ENCODE assay signal across 9 mouse cellular contexts in the genomic region with DNA sequence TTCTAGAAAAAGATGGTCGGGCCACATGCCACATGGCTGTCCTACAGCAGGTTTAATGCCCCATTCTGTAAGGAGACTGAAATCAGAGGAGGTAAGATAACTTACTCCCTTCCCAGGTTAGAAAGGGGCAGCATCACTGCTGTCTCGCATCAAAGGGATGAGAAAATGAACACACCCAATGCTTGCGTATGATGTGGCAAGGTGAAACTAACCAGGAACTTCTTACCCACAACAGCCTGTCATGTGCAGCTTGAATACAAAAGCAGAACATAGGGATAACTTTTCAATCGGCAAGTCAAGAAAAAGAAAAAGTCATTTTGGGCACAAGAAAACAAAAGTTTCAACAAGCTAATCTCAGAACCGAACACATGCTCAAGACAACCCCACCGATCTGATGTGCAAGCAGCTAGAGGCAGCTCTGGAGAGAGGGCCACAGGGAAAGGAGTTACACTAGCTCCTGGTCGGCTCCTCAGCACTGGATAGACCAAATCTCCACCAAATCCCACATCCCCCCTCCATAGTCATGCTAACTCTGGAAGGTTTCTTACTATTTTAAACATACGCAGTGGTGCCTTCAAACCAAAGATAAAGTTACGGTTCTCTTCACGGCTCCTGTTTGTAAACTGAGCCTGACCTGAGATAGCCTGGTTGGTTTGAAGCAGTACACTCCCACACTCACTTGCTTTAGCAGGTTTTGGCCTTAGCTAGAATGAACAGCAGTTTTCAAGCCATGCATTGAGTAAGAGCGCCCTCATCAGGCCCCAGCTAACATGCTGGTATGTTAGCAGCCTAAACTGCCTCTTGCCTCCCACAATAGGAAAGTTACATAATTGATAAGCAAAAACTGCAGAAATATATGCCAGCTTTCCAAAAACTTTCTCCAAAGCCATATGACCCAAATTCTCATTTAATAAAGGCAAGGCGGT. TPM values are rescaled to one million over a fixed set of nuclear protein-coding genes. Genes with fewer than 3 reads are reported as not detected.
DNase-seq lines count a peak whose midpoint lies in the region; ATAC-seq and TF ChIP-seq lines count a peak whose summit lies in the region.
"Had no signal": no experiment of that assay in that cellular context is flagged by ENCODE, and none has a peak within 500 bp of the region (broad histone marks: within the 10 kb centered on the region; RNA-seq: fewer than 3 reads in every experiment).

No protein-coding gene starts in this region.

- H3K27ac ChIP-seq in kidney, embryonic 16.5 days (ENCODE audit: low read length), result no peak overlapping the region
- no peak overlapping the region for H3K27ac ChIP-seq in lung, postnatal 0 days (ENCODE audit: low read length)
- H3K27ac ChIP-seq: macrophage had no signal

- H3K4me1 ChIP-seq in kidney, embryonic 16.5 days (ENCODE audit: insufficient read depth, low read length), result no peaks in the 10 kb centered on the region
- H3K4me1 ChIP-seq in lung, postnatal 0 days (ENCODE audit: insufficient read depth, low read depth, low read length), result no peaks in the 10 kb centered on the region

- TF ChIP-seq CTCF in lung, postnatal 0 days (IDR thresholded peaks at IDR 0.05), result peak; percentile 76

- no peaks in the 10 kb centered on the region for H3K27me3 ChIP-seq in kidney, embryonic 16.5 days (ENCODE audit: insufficient read depth, low read length)
- no peaks in the 10 kb centered on the region for H3K27me3 ChIP-seq in lung, postnatal 0 days (replicated peaks; ENCODE audit: insufficient read depth, low read length)

- ATAC-seq in kidney, embryonic 16.5 days (ENCODE audit: low FRiP score, low TSS enrichment), result no peak
- no peak for ATAC-seq in lung, postnatal 0 days
- ATAC-seq in monocyte, adult 5-6 weeks (replicated peaks; ENCODE audit: insufficient number of reproducible peaks, low FRiP score, low TSS enrichment, poor library complexity, severe bottlenecking), result no peak

- H3K4me3 ChIP-seq in kidney, embryonic 16.5 days (ENCODE audit: low read length), result no peak overlapping the region
- no peak overlapping the region for H3K4me3 ChIP-seq in lung, postnatal 0 days (ENCODE audit: low read depth, low read length)

- 45% methylated on average over 12 of the region's 12 CpGs for WGBS in kidney, embryonic 16.5 days
- WGBS in lung, postnatal 0 days, result 51% methylated on average over 12 of the region's 12 CpGs

- no peak overlapping the region for H3K4me2 ChIP-seq in kidney, embryonic 16.5 days (replicated peaks; ENCODE audit: low read depth, low read length)
- no peak overlapping the region for H3K4me2 ChIP-seq in lung, postnatal 0 days (replicated peaks; ENCODE audit: low read depth, low read length)

- TF ChIP-seq EP300 in lung, postnatal 0 days (IDR thresholded peaks at IDR 0.05), result no peak

- no peak overlapping the region for H3K9ac ChIP-seq in kidney, embryonic 16.5 days (replicated peaks; ENCODE audit: low read length)
- H3K9ac ChIP-seq in lung, postnatal 0 days (replicated peaks; ENCODE audit: low read depth), result no peak overlapping the region

- no peaks in the 10 kb centered on the region for H3K36me3 ChIP-seq in kidney, embryonic 16.5 days (ENCODE audit: insufficient read depth, low read length)
- H3K36me3 ChIP-seq in lung, postnatal 0 days (ENCODE audit: insufficient read depth, low read length), result no peaks in the 10 kb centered on the region

- no peaks in the 10 kb centered on the region for H3K9me3 ChIP-seq in kidney, embryonic 16.5 days (ENCODE audit: low read length)
- no peaks in the 10 kb centered on the region for H3K9me3 ChIP-seq in lung, postnatal 0 days (ENCODE audit: low read length)

- DNase-seq in kidney, adult 11 months, result peak; percentile 19
- DNase-seq in cerebellum, adult 8-10 months, result peak; percentile 45
- DNase-seq in frontal cortex, adult 2 months (ENCODE audit: extremely low spot score in 1 of 2, low spot score in 1 of 2), result peak; percentile 81 to 92
- peak; percentile 82 for DNase-seq in layer of hippocampus, adult 11-12 months (ENCODE audit: low spot score)
- DNase-seq in lung, postnatal 0 days (ENCODE audit: low spot score), result peak; percentile 72
- DNase-seq in right cerebral cortex, adult 18-20 months, result peak; percentile 88

RNA-seq across cellular contexts. Expression of a gene that starts 14.3 kb away (rescaled TPM):
- polyA plus RNA-seq in kidney, embryonic 16.5 days (2015; fragmentation: Nextera tagmentation; extraction: Ambion mirVana), result 0.28 and 0.42 TPM in 2 replicates
- 0.86 and 1.1 TPM in 2 replicates for polyA plus RNA-seq in frontal cortex, adult 2 months (2012; rRNA removed)
- polyA plus RNA-seq in lung, postnatal 0 days (2015; fragmentation: Nextera tagmentation; extraction: Ambion mirVana), result 0.21 TPM in 1 of 2 replicates, not detected in the other
- total RNA-seq in monocyte, adult 5-6 weeks (2017), result not detected in 3 replicates
- polyA plus RNA-seq: macrophage had no signal

Comparison
In these comparisons a context has a peak if more than half of its experiments do, and no peak if none do; other contexts are left out.
1. DNase-seq: peak in every context shown above with its lines; median percentile 88 in right cerebral cortex, adult 18-20 months; 86 in frontal cortex, adult 2 months; 82 in layer of hippocampus, adult 11-12 months; 72 in lung, postnatal 0 days; 45 in cerebellum, adult 8-10 months; 19 in kidney, adult 11 months.